Mouse (Mus musculus): ENCODE measurements around the gene Rtcb. TPM values are rescaled to one million over a fixed set of nuclear protein-coding genes. Genes with fewer than 3 reads are reported as not detected.

Gene Rtcb
- polyA plus RNA-seq, 1 experiment from 2014 or later: 186 TPM

- Histone ChIP-seq H3K4me2 (replicated peaks) (peak overlapping the region; percentile 91), H3K4me3 (peak overlapping the region; percentile 57), H3K27me3 (peaks cover 24% of the 10 kb centered on the region), H3K9me3 (replicated peaks) (no peaks in the 10 kb centered on the region), H3K27ac (no peak overlapping the region), H3K9ac (peak overlapping the region; percentile 64), H3K36me3 (no peaks in the 10 kb centered on the region), H3K4me1 (peaks cover 13% of the 10 kb centered on the region)
- WGBS: under 1% methylated on average over 63 of the region's 63 CpGs
- ATAC-seq (ENCODE audit: low FRiP score): peak; percentile 90
These were observed 29.0 kb downstream of the Rtcb start for GRCm38 (mm10) chr10:85928499-85929207.

- Histone ChIP-seq H3K9ac (peak within 1 kb of the TSS; percentile 64), H3K27me3 (peaks cover 27% of the 10 kb centered on the region), H3K27ac (no peak within 1 kb of the TSS), H3K9me3 (replicated peaks) (no peaks in the 10 kb centered on the region), H3K4me1 (peaks cover 13% of the 10 kb centered on the region), H3K4me2 (replicated peaks) (peak within 1 kb of the TSS; percentile 91), H3K36me3 (no peaks in the 10 kb centered on the region), H3K4me3 (peak within 1 kb of the TSS; percentile 57)
- WGBS: 2% methylated on average over 23 of the region's 23 CpGs
- peak; percentile 7; the same call in 1 of the 2 replicates for ATAC-seq (ENCODE audit: low FRiP score)
These were observed 29.8 kb downstream of the Rtcb start, which contains the start of gene Ascl4 for GRCm38 (mm10) chr10:85927676-85928445. Gene Ascl4, plus strand, starts transcription at chr10:85927681.

GRCm38 (mm10) chr10:85916498-85917309, 40.9 kb downstream of the Rtcb start, which contains the start of gene Prdm4:
Gene Prdm4, minus strand, starts transcription at chr10:85917142.
- ATAC-seq (ENCODE audit: low FRiP score): peak; percentile 99
- Histone ChIP-seq H3K27ac (peak within 1 kb of the TSS; percentile 88), H3K4me1 (peaks cover 16% of the 10 kb centered on the region), H3K9ac (peak within 1 kb of the TSS; percentile 90), H3K4me2 (replicated peaks) (peak within 1 kb of the TSS; percentile 82), H3K4me3 (peak within 1 kb of the TSS; percentile 98), H3K36me3 (peaks cover 24% of the 10 kb centered on the region), H3K9me3 (replicated peaks) (no peaks in the 10 kb centered on the region), H3K27me3 (peaks cover 5% of the 10 kb centered on the region; the same call in 1 of the 2 replicates)
- WGBS: under 1% methylated on average over 90 of the region's 90 CpGs

Other genes with a start within 250 kb of the Rtcb start
- gene Pwp1, start 128.3 kb downstream of the Rtcb start, polyA plus RNA-seq (2016; fragmentation: Nextera tagmentation; extraction: Ambion mirVana): 71.1 and 71.7 TPM in 2 replicates
- 35.3 and 39.0 TPM in 2 replicates for gene Prdm4, start 40.7 kb downstream of the Rtcb start, polyA plus RNA-seq (2016; fragmentation: Nextera tagmentation; extraction: Ambion mirVana)
- gene Ascl4, start 30.1 kb downstream of the Rtcb start, polyA plus RNA-seq (2016; fragmentation: Nextera tagmentation; extraction: Ambion mirVana): 0.53 and 0.59 TPM in 2 replicates
- not detected in 2 replicates for gene Bpifc, start 54.1 kb upstream of the Rtcb start, polyA plus RNA-seq (2016; fragmentation: Nextera tagmentation; extraction: Ambion mirVana)
- 17.2 and 19.0 TPM in 2 replicates for gene Fbxo7, start 64.1 kb upstream of the Rtcb start, polyA plus RNA-seq (2016; fragmentation: Nextera tagmentation; extraction: Ambion mirVana)

All from hindbrain, embryonic 12.5 days (tissue).